25 mouse cellular contexts compared by ENCODE assay signal in the genomic region with DNA sequence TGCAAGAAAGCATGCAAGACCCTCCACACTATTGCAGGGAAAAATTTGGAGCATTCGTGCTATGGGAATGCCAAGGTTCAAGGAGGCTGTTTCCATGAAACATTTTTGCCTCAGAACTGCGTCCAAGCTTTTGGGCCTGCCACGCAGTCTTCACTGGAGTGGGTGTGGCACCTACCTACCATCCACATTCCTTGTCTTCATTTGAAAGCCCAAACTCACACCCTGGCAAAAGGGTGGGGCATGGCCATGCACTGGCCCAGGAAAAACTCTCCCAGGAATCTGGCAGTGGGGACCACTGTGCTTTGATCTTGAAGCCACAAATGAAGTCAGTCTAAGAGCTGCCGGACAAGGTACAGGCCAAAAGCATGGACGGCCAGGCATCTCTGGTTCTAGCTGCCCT. TPM values are rescaled to one million over a fixed set of nuclear protein-coding genes. Genes with fewer than 3 reads are reported as not detected.
"Had no signal": no experiment of that assay in that cellular context is flagged by ENCODE, and none has a peak within 500 bp of the region (broad histone marks: within the 10 kb centered on the region; RNA-seq: fewer than 3 reads in every experiment).

No protein-coding gene starts in this region.

- H3K4me2 ChIP-seq: embryonic facial prominence, embryonic 12.5 days; embryonic facial prominence, embryonic 13.5 days; embryonic facial prominence, embryonic 15.5 days; forebrain, embryonic 12.5 days; forebrain, embryonic 13.5 days; forebrain, embryonic 15.5 days had no signal

- DNase-seq: cerebellum, adult 9-11 months; cerebellum, postnatal 10 days; cerebellum, postnatal 14 days; cerebellum, postnatal 25 days; cerebellum, postnatal 36 days; embryo, embryonic 11 days; forebrain, postnatal 0 days; gastrocnemius, adult 2 months; gastrocnemius, postnatal 10 days; gastrocnemius, postnatal 14 days; gastrocnemius, postnatal 25 days; gastrocnemius, postnatal 36 days; heart, adult 18-20 months; heart, adult 2 months had no signal

- H3K4me1 ChIP-seq: embryonic facial prominence, embryonic 10.5 days; embryonic facial prominence, embryonic 12.5 days; embryonic facial prominence, embryonic 13.5 days; embryonic facial prominence, embryonic 15.5 days; forebrain, embryonic 10.5 days; forebrain, embryonic 12.5 days; forebrain, embryonic 13.5 days; forebrain, embryonic 15.5 days had no signal

- H3K9me3 ChIP-seq: embryonic facial prominence, embryonic 10.5 days; embryonic facial prominence, embryonic 12.5 days; embryonic facial prominence, embryonic 13.5 days; embryonic facial prominence, embryonic 15.5 days; forebrain, embryonic 12.5 days; forebrain, embryonic 13.5 days; forebrain, embryonic 15.5 days had no signal

- H3K27me3 ChIP-seq: embryonic facial prominence, embryonic 12.5 days; embryonic facial prominence, embryonic 13.5 days; embryonic facial prominence, embryonic 15.5 days; forebrain, embryonic 12.5 days; forebrain, embryonic 13.5 days; forebrain, embryonic 15.5 days had no signal

- ATAC-seq: forebrain, embryonic 13.5 days; forebrain, embryonic 14.5 days; forebrain, embryonic 15.5 days; forebrain, embryonic 16.5 days; forebrain, postnatal 0 days had no signal

- H3K27ac ChIP-seq: embryonic facial prominence, embryonic 10.5 days; embryonic facial prominence, embryonic 12.5 days; embryonic facial prominence, embryonic 13.5 days; embryonic facial prominence, embryonic 15.5 days; forebrain, embryonic 10.5 days; forebrain, embryonic 12.5 days; forebrain, embryonic 13.5 days; forebrain, embryonic 15.5 days; gastrocnemius, adult 2 months; heart, adult 2 months had no signal

- H3K9ac ChIP-seq: embryonic facial prominence, embryonic 12.5 days; embryonic facial prominence, embryonic 13.5 days; embryonic facial prominence, embryonic 15.5 days; forebrain, embryonic 12.5 days; forebrain, embryonic 13.5 days; forebrain, embryonic 15.5 days; forebrain, postnatal 0 days had no signal

- H3K4me3 ChIP-seq: embryonic facial prominence, embryonic 10.5 days; embryonic facial prominence, embryonic 12.5 days; embryonic facial prominence, embryonic 13.5 days; embryonic facial prominence, embryonic 15.5 days; erythroblast, embryonic 14.5 days; forebrain, embryonic 10.5 days; forebrain, embryonic 12.5 days; forebrain, embryonic 13.5 days; forebrain, embryonic 15.5 days; gastrocnemius, adult 2 months; heart, adult 2 months had no signal

RNA-seq across cellular contexts. Expression of gene Hpse, which starts 38.6 kb away (rescaled TPM):
- polyA plus RNA-seq: erythroblast, embryonic 14.5 days had no signal
